ENCODE assay signal across 8 mouse cellular contexts in the genomic region with DNA sequence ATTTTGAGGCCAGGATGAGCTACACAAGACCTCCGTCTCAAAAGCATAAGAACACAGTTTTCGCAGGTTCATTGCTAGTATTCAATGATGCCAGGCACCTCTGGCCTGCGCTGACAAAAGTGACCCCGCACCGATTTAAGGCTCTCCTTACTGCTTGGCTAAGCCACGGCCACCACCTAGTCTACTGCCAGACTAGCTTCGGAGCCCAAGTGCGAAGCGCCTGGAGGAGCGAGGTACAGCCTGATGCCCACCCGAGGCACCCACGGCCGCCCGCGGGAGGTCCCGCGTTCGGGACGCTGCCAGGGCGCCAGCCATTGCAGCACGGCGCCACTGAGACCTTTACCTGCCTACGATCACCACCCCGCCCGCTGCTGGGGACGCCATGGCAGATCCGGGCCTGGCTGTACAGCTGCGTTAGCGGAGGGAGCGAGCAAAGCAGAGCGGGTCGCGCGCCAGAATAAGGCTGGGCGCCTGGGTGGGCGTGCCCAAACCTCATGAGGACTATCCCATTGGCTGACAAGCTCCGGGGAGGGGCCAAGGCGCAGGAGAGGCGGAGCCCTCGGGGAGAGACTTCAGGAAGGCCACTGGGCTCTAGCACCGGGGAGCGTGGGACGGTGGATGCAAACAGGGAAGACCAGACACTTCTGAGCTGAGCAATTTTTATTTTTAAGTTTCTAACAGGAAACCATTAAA. TPM values are rescaled to one million over a fixed set of nuclear protein-coding genes. Genes with fewer than 3 reads are reported as not detected.
DNase-seq lines count a peak whose midpoint lies in the region; ATAC-seq and TF ChIP-seq lines count a peak whose summit lies in the region.

A gene (minus strand): TSS at position 465 of the 693 bp plus-strand sequence.

- peak; percentile 97 for DNase-seq in brain, embryonic 14.5 days (ENCODE audit: low read depth)
- DNase-seq in liver, adult 2 months (ENCODE audit: extremely low read depth, low read depth, low spot score) = peak; percentile 82
- DNase-seq in splenic B cell, adult 2 months (ENCODE audit: low read depth, low spot score) = peak; percentile 94

- no peaks in the 10 kb centered on the region for H3K36me3 ChIP-seq in C2C12 (ENCODE audit: control insufficient read depth, insufficient read depth)
- H3K36me3 ChIP-seq in erythroblast, embryonic 14.5 days (ENCODE audit: control insufficient read depth) = no peaks in the 10 kb centered on the region
- no peaks in the 10 kb centered on the region for H3K36me3 ChIP-seq in heart, embryonic 11.5 days (ENCODE audit: control insufficient read depth, insufficient read depth, low read length)
- H3K36me3 ChIP-seq in kidney, embryonic 16.5 days (ENCODE audit: insufficient read depth, low read length) = no peaks in the 10 kb centered on the region
- no peaks in the 10 kb centered on the region for H3K36me3 ChIP-seq in liver, adult 2 months (ENCODE audit: control insufficient read depth, insufficient read depth, low read length)
- no peaks in the 10 kb centered on the region for H3K36me3 ChIP-seq in myocyte (ENCODE audit: control insufficient read depth, insufficient read depth)
- H3K36me3 ChIP-seq in splenic B cell, adult 2 months (ENCODE audit: control insufficient read depth, insufficient read depth, low read length, poor library complexity, severe bottlenecking) = no peaks in the 10 kb centered on the region

- peak within 1 kb of the TSS; percentile 83 for H3K4me2 ChIP-seq in heart, embryonic 11.5 days
- peak within 1 kb of the TSS; percentile 90 for H3K4me2 ChIP-seq in kidney, embryonic 16.5 days (replicated peaks; ENCODE audit: low read depth, low read length)
- peak within 1 kb of the TSS; percentile 70 for H3K4me2 ChIP-seq in myocyte (ENCODE audit: low read depth)

- WGBS in heart, embryonic 11.5 days (ENCODE audit: insufficient replicate concordance) = 1% methylated on average over 43 of the region's 43 CpGs
- WGBS in kidney, embryonic 16.5 days = 2% methylated on average over 43 of the region's 43 CpGs
- WGBS in liver, adult 2 months = 4% methylated on average over 43 of the region's 43 CpGs

- peak; percentile 98 for ATAC-seq in heart, embryonic 11.5 days (replicated peaks; ENCODE audit: insufficient number of reproducible peaks, low FRiP score, low TSS enrichment)
- peak; percentile 100 for ATAC-seq in kidney, embryonic 16.5 days (ENCODE audit: low FRiP score, low TSS enrichment)

- peaks cover 33% of the 10 kb centered on the region for H3K4me1 ChIP-seq in erythroblast, embryonic 14.5 days (ENCODE audit: control insufficient read depth)
- no peaks in the 10 kb centered on the region for H3K4me1 ChIP-seq in heart, embryonic 11.5 days (ENCODE audit: control insufficient read depth, insufficient read depth, low read length)
- H3K4me1 ChIP-seq in kidney, embryonic 16.5 days (ENCODE audit: insufficient read depth, low read length) = 0 out of 2 replicates have a peak, but pooled peaks cover 4% of the 10 kb centered on the region
- H3K4me1 ChIP-seq in liver, adult 2 months (ENCODE audit: control insufficient read depth, insufficient read depth, low read length) = peaks cover 2% of the 10 kb centered on the region; the same call in 1 of the 2 replicates

- H3ac ChIP-seq in C2C12 (ENCODE audit: control insufficient read depth, insufficient read length, low read depth) (peak within 1 kb of the TSS; percentile 3), myocyte (ENCODE audit: control insufficient read depth, insufficient read length) (no peak within 1 kb of the TSS)

- H3K27me3 ChIP-seq in C2C12 (ENCODE audit: control insufficient read depth, insufficient read depth, insufficient read length) = no peaks in the 10 kb centered on the region
- H3K27me3 ChIP-seq in erythroblast, embryonic 14.5 days (ENCODE audit: control insufficient read depth) = no peaks in the 10 kb centered on the region
- peaks cover 9% of the 10 kb centered on the region for H3K27me3 ChIP-seq in heart, embryonic 11.5 days (ENCODE audit: control insufficient read depth, insufficient read depth, low read length)
- no peaks in the 10 kb centered on the region for H3K27me3 ChIP-seq in kidney, embryonic 16.5 days (ENCODE audit: insufficient read depth, low read length)
- H3K27me3 ChIP-seq in liver, adult 2 months (ENCODE audit: control insufficient read depth, insufficient read depth, low read length) = no peaks in the 10 kb centered on the region
- H3K27me3 ChIP-seq in myocyte (ENCODE audit: control insufficient read depth, insufficient read depth, insufficient read length) = peaks cover 6% of the 10 kb centered on the region
- no peaks in the 10 kb centered on the region for H3K27me3 ChIP-seq in splenic B cell, adult 2 months (ENCODE audit: control insufficient read depth, insufficient read depth, low read length, poor library complexity, severe bottlenecking)

- H3K9ac ChIP-seq in heart, embryonic 11.5 days (ENCODE audit: low read depth, low read length) = peak within 1 kb of the TSS; percentile 72
- peak within 1 kb of the TSS; percentile 91 for H3K9ac ChIP-seq in kidney, embryonic 16.5 days (replicated peaks; ENCODE audit: low read length)
- H3K9ac ChIP-seq in liver, adult 2 months (ENCODE audit: low read depth, low read length) = peak within 1 kb of the TSS; percentile 76

- 0 out of 2 replicates have a peak, but pooled peaks have one; percentile 26 for TF ChIP-seq POLR2A in brain, embryonic 14.5 days (IDR thresholded peaks at IDR 0.05; ENCODE audit: borderline replicate concordance, extremely low read depth, insufficient read depth, insufficient read length, poor library complexity, severe bottlenecking)
- peak; percentile 61; the same call in 1 of the 2 replicates for TF ChIP-seq POLR2A in liver, adult 2 months (IDR thresholded peaks at IDR 0.05; ENCODE audit: extremely low read depth, insufficient read depth, low read length)
- peak; percentile 34 for TF ChIP-seq POLR2A in myocyte (IDR thresholded peaks at IDR 0.05; ENCODE audit: insufficient read length, low read depth)

- H3K27ac ChIP-seq in heart, embryonic 11.5 days (ENCODE audit: low read depth, low read length) = no peak within 1 kb of the TSS
- peak within 1 kb of the TSS; percentile 84 for H3K27ac ChIP-seq in kidney, embryonic 16.5 days (ENCODE audit: low read length)
- H3K27ac ChIP-seq in liver, adult 2 months (replicated peaks; ENCODE audit: insufficient read depth, low read depth, low read length) = 0 out of 2 replicates have a peak within 1 kb of the TSS, but pooled peaks have one; percentile 5

- H3K9me3 ChIP-seq in erythroblast, embryonic 14.5 days (ENCODE audit: control insufficient read depth, low read length) = no peaks in the 10 kb centered on the region; the same call in 1 of the 2 replicates
- H3K9me3 ChIP-seq in heart, embryonic 11.5 days (replicated peaks; ENCODE audit: control insufficient read depth, low read length) = no peaks in the 10 kb centered on the region
- no peaks in the 10 kb centered on the region for H3K9me3 ChIP-seq in kidney, embryonic 16.5 days (ENCODE audit: low read length)

- H3K79me2 ChIP-seq in C2C12 (ENCODE audit: control insufficient read depth, insufficient read depth) = no peaks in the 10 kb centered on the region
- H3K79me2 ChIP-seq in liver, adult 2 months (ENCODE audit: control insufficient read depth, insufficient read depth, low read length) = no peaks in the 10 kb centered on the region
- H3K79me2 ChIP-seq in myocyte (ENCODE audit: control insufficient read depth, insufficient read depth) = no peaks in the 10 kb centered on the region

- no peak within 1 kb of the TSS for H3K4me3 ChIP-seq in C2C12 (ENCODE audit: insufficient read depth, poor library complexity, severe bottlenecking)
- H3K4me3 ChIP-seq in erythroblast, embryonic 14.5 days (replicated peaks) = peak within 1 kb of the TSS; percentile 78
- H3K4me3 ChIP-seq in heart, embryonic 11.5 days (ENCODE audit: low read depth, low read length) = peak within 1 kb of the TSS; percentile 55
- peak within 1 kb of the TSS; percentile 70 for H3K4me3 ChIP-seq in kidney, embryonic 16.5 days (ENCODE audit: low read length)
- H3K4me3 ChIP-seq in liver, adult 2 months (ENCODE audit: insufficient read depth, low read depth, low read length) = peak within 1 kb of the TSS; percentile 70
- H3K4me3 ChIP-seq in myocyte = peak within 1 kb of the TSS; percentile 2

- TF ChIP-seq CTCF in C2C12 (IDR thresholded peaks at IDR 0.05; ENCODE audit: control insufficient read depth, insufficient read depth, insufficient read length) = no peak
- TF ChIP-seq CTCF in brain, embryonic 14.5 days (IDR thresholded peaks at IDR 0.05; ENCODE audit: borderline replicate concordance, extremely low read depth, insufficient read depth, insufficient read length) = no peak
- no peak for TF ChIP-seq CTCF in liver, adult 2 months (IDR thresholded peaks at IDR 0.05; ENCODE audit: low read depth, low read length)

- H3K79me3 ChIP-seq in C2C12 (ENCODE audit: low read depth) = no peaks in the 10 kb centered on the region

TF ChIP-seq in C2C12, 6 proteins besides CTCF, POLR2A, EP300 and RAD21:
- TF ChIP-seq USF1 (IDR thresholded peaks at IDR 0.05; ENCODE audit: low read depth) (no peak), MYOG (IDR thresholded peaks at IDR 0.05; ENCODE audit: control insufficient read depth, extremely low read depth, insufficient read length) (no peak), MYOD1 (IDR thresholded peaks at IDR 0.05; ENCODE audit: control insufficient read depth, insufficient read length, low read depth) (no peak), MAX (IDR thresholded peaks at IDR 0.05) (no peak), CEBPB (IDR thresholded peaks at IDR 0.05; ENCODE audit: low read depth) (no peak), FOSL1 (IDR thresholded peaks at IDR 0.05; ENCODE audit: insufficient read depth, low read length, poor library complexity, severe bottlenecking) (no peak)
TF ChIP-seq in C2C12: peak in this region for 0.

TF ChIP-seq in myocyte, 11 proteins besides CTCF, POLR2A, EP300 and RAD21:
- TF ChIP-seq TCF12 (IDR thresholded peaks at IDR 0.05; ENCODE audit: insufficient read depth, poor library complexity, severe bottlenecking) (no peak), MYOD1 (IDR thresholded peaks at IDR 0.05; ENCODE audit: control insufficient read depth in 1 of 3, insufficient read length in 2 of 3, low read depth in 2 of 3) (peak in 1 of 3 experiments; percentile 35), MYOG (IDR thresholded peaks at IDR 0.05; ENCODE audit: control insufficient read depth in 1 of 3, insufficient read depth in 1 of 3, insufficient read length in 2 of 3, low read depth in 2 of 3) (peak in 1 of 3 experiments; percentile 28)
TF ChIP-seq in myocyte: peak in this region for 2.

RNA-seq across cellular contexts. Expression of the gene that starts here (rescaled TPM):
- 1.1 TPM for polyA plus RNA-seq in C2C12 (2012; fragmentation: generic; extraction: Trizol)
- polyA plus RNA-seq in brain, embryonic 14.5 days (2012; rRNA removed) = 11.2 and 11.7 TPM in 2 replicates
- polyA plus RNA-seq in erythroblast, embryonic 14.5 days (2012) = 0.08 and 0.19 TPM in 2 replicates
- 11.0 and 11.9 TPM in 2 replicates for polyA plus RNA-seq in heart, embryonic 11.5 days (2014; fragmentation: Nextera tagmentation; extraction: Ambion mirVana)
- polyA plus RNA-seq in kidney, embryonic 16.5 days (2015; fragmentation: Nextera tagmentation; extraction: Ambion mirVana) = 41.4 and 49.7 TPM in 2 replicates
- total RNA-seq in liver, adult 2 months (2014; rRNA removed) = 33.0 and 46.4 TPM in 2 replicates
- 27.0 and 34.9 TPM in 2 replicates for polyA plus RNA-seq in liver, adult 2 months (2012; rRNA removed)
- polyA plus RNA-seq in myocyte (2012; fragmentation: generic; extraction: Trizol) = 0.72 TPM
